Mouse (Mus musculus): ENCODE data around the gene Rps6ka5. TPM values are rescaled to one million over a fixed set of nuclear protein-coding genes. Genes with fewer than 3 reads are reported as not detected.

Gene Rps6ka5
- polyA plus RNA-seq, 1 experiment = 2.1 TPM

DNA sequence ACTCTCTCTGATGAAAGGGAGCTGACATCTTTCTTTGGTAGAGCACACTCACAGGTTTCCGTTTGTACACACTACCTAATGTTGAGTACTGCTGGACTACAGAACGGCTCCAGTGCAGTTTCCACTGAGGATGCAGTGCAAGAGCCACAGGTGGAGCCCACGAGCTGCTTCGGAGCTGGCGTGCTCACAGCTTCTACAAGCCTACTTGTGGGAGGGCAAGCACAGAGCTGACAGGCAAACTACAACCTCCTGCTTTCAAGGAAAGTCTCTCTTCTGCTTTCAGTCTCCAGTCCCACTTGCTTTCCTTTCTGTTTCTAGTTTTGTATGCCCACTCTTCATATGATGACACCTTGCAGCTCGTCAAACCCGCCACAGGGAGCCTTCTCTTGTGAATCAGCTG lies 87.1 kb downstream of the Rps6ka5 start:
- Histone ChIP-seq H3K27me3 (ENCODE audit: control insufficient read depth, insufficient read depth, low read length) (no peaks in the 10 kb centered on the region), H3K4me3 (ENCODE audit: extremely low read depth, insufficient read depth, insufficient read length) (no peak overlapping the region), H3K36me3 (ENCODE audit: control insufficient read depth, insufficient read depth, low read length) (no peaks in the 10 kb centered on the region), H3K4me1 (ENCODE audit: control insufficient read depth, insufficient read depth, insufficient read length) (peaks cover 2% of the 10 kb centered on the region; the same call in 1 of the 2 replicates), H3K27ac (ENCODE audit: insufficient read depth, low read length) (no peak overlapping the region)
- no peak for TF ChIP-seq POLR2A (IDR thresholded peaks at IDR 0.05; ENCODE audit: low read depth, low read length)
- TF ChIP-seq CTCF (IDR thresholded peaks at IDR 0.05; ENCODE audit: extremely low read depth, insufficient read depth, insufficient read length, insufficient replicate concordance) = peak; percentile 50; the same call in 1 of the 2 replicates
- peak; percentile 48 for DNase-seq (ENCODE audit: low read depth in 1 of 2, low spot score in 2 of 2)
- 20% methylated on average over 7 of the region's 7 CpGs for WGBS

DNA sequence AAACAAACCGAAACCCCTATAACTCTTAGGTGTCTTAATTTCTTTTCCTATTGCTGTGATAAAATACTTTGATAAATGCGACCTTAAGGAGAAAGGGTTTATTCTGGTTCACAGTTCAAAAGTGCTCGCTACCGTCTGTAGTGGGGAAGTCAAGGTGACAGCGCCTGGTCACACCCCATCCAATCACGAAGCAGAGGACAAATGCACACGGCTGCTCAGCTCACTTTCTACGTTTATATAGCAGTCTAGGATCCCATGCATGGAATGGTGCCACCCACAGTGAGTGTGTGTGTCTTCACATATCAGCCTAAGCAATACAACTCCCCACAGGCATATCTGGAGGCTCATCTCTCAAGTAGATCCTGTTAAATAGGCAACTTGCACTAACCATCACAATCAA lies 88.9 kb downstream of the Rps6ka5 start:
- H3K27ac ChIP-seq (ENCODE audit: insufficient read depth, low read length) = no peak overlapping the region
- DNase-seq (ENCODE audit: low read depth in 1 of 2, low spot score in 2 of 2) = no peak
- no peak overlapping the region for H3K4me3 ChIP-seq (ENCODE audit: extremely low read depth, insufficient read depth, insufficient read length)
- WGBS = 92% methylated on average over 8 of the region's 8 CpGs
- H3K36me3 ChIP-seq (ENCODE audit: control insufficient read depth, insufficient read depth, low read length) = no peaks in the 10 kb centered on the region
- no peaks in the 10 kb centered on the region for H3K27me3 ChIP-seq (ENCODE audit: control insufficient read depth, insufficient read depth, low read length)
- H3K4me1 ChIP-seq (ENCODE audit: control insufficient read depth, insufficient read depth, insufficient read length) = peaks cover 2% of the 10 kb centered on the region; the same call in 1 of the 2 replicates
- TF ChIP-seq CTCF (IDR thresholded peaks at IDR 0.05; ENCODE audit: extremely low read depth, insufficient read depth, insufficient read length, insufficient replicate concordance) (no peak), POLR2A (IDR thresholded peaks at IDR 0.05; ENCODE audit: low read depth, low read length) (no peak)

DNA sequence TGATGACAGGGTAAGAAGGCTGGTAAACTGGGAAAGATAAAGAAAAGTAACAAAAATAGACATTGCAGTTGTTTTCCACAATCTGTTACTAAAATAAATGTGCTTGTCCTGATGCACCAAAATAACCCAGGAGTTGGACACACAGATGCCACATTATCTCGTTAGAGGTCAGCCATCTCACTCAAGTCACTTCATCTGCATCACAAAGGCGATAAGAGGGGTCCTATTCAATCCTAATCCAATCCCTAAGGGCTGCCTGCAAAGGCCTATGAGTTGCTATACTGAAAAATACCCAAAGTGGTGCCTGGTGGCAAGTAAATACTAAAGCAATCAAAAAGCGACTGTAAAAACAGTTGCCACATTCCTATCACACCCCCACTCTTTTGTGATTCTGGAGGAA lies 90.0 kb downstream of the Rps6ka5 start:
- Histone ChIP-seq H3K4me1 (ENCODE audit: control insufficient read depth, insufficient read depth, insufficient read length) (peaks cover 2% of the 10 kb centered on the region; the same call in 1 of the 2 replicates), H3K4me3 (ENCODE audit: extremely low read depth, insufficient read depth, insufficient read length) (no peak overlapping the region), H3K27ac (ENCODE audit: insufficient read depth, low read length) (no peak overlapping the region), H3K36me3 (ENCODE audit: control insufficient read depth, insufficient read depth, low read length) (no peaks in the 10 kb centered on the region), H3K27me3 (ENCODE audit: control insufficient read depth, insufficient read depth, low read length) (no peaks in the 10 kb centered on the region)
- no peak for DNase-seq (ENCODE audit: low read depth in 1 of 2, low spot score in 2 of 2)
- WGBS = 88% methylated on average over 3 of the region's 3 CpGs
- TF ChIP-seq POLR2A (IDR thresholded peaks at IDR 0.05; ENCODE audit: low read depth, low read length) (no peak), CTCF (IDR thresholded peaks at IDR 0.05; ENCODE audit: extremely low read depth, insufficient read depth, insufficient read length, insufficient replicate concordance) (no peak)

DNA sequence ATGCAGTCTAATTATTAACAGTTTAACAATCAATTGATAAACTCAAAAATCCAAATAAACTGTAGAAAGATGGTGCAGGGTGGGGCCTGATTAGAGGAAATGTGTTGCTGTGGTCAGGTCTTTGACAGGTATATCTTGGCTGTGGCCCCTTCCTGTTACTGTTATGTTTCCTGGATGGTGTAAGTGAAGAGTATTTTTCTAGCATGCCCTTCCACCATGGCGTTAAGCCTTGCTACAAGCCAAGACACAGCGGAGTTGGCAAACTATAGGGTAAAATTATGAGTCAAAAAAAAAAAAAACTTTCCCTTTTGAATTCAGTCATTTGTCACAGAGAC lies 90.5 kb downstream of the Rps6ka5 start:
- Histone ChIP-seq H3K36me3 (ENCODE audit: control insufficient read depth, insufficient read depth, low read length) (no peaks in the 10 kb centered on the region), H3K27me3 (ENCODE audit: control insufficient read depth, insufficient read depth, low read length) (no peaks in the 10 kb centered on the region), H3K4me1 (ENCODE audit: control insufficient read depth, insufficient read depth, insufficient read length) (peaks cover 2% of the 10 kb centered on the region; the same call in 1 of the 2 replicates), H3K27ac (ENCODE audit: insufficient read depth, low read length) (peak overlapping the region; percentile 35; the same call in 1 of the 2 replicates), H3K4me3 (ENCODE audit: extremely low read depth, insufficient read depth, insufficient read length) (no peak overlapping the region)
- no peak for DNase-seq (ENCODE audit: low read depth in 1 of 2, low spot score in 2 of 2)
- TF ChIP-seq CTCF (IDR thresholded peaks at IDR 0.05; ENCODE audit: extremely low read depth, insufficient read depth, insufficient read length, insufficient replicate concordance) (no peak), POLR2A (IDR thresholded peaks at IDR 0.05; ENCODE audit: low read depth, low read length) (no peak)
- WGBS = 55% methylated on average over 2 of the region's 2 CpGs

DNA sequence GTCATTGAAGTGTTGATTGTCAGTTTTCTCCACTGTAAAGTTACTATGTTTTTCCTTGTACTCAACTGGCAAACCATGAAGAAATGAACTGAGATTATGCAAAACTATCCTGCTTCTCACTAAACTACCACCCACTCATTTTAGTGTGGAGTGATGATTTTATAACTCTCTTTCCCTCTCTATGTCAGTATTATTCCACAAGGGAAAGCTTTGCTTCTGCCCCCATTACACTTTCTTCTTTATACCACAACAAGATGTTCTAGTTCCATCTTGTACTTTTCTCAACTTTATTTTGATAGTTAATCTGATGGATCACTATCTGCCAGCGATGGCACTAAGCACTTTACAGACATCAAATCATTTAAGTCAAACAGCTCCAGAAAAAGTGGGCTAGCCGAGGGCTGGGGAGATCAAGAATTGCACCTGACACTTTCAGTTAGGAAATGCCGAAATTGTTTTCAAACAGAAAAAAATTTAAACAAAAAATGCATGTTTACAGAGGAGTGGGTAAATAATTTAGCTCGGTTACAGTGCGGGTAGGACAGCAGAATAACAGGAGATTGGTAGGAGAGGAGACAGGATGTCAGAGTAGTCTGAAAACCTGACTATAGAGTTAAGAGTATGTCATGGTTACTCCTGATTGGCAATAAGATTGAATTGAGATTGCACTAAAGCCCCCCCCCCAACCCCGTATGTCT lies 91.0 kb downstream of the Rps6ka5 start:
- 83% methylated on average over 6 of the region's 6 CpGs for WGBS
- Histone ChIP-seq H3K27me3 (ENCODE audit: control insufficient read depth, insufficient read depth, low read length) (no peaks in the 10 kb centered on the region), H3K27ac (ENCODE audit: insufficient read depth, low read length) (no peak overlapping the region; the same call in 1 of the 2 replicates), H3K4me3 (ENCODE audit: extremely low read depth, insufficient read depth, insufficient read length) (no peak overlapping the region), H3K36me3 (ENCODE audit: control insufficient read depth, insufficient read depth, low read length) (no peaks in the 10 kb centered on the region), H3K4me1 (ENCODE audit: control insufficient read depth, insufficient read depth, insufficient read length) (peaks cover 3% of the 10 kb centered on the region; the same call in 1 of the 2 replicates)
- no peak for DNase-seq (ENCODE audit: low read depth in 1 of 2, low spot score in 2 of 2)
- TF ChIP-seq POLR2A (IDR thresholded peaks at IDR 0.05; ENCODE audit: low read depth, low read length) (no peak), CTCF (IDR thresholded peaks at IDR 0.05; ENCODE audit: extremely low read depth, insufficient read depth, insufficient read length, insufficient replicate concordance) (no peak)

DNA sequence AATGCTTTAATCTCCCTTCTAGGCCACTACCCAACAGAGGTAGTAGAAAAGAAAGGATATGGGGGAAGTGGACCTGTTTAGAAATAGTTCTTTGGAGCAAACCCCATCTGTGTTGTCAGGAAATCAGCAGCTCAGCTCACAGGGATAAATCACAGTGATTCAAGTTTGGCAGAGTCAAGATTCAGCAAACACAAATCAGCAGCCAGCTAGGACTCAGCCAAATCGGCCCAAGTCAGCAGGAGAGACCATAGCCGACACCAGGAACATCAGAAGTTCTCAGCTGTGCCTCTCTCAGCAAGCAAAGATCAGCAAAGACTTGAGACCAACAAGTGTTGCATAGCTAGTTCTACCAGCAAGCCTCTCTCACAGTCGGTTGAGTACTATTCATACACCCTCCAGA lies 93.6 kb downstream of the Rps6ka5 start:
- H3K27me3 ChIP-seq (ENCODE audit: control insufficient read depth, insufficient read depth, low read length) = no peaks in the 10 kb centered on the region
- no peak for DNase-seq (ENCODE audit: low read depth in 1 of 2, low spot score in 2 of 2)
- H3K36me3 ChIP-seq (ENCODE audit: control insufficient read depth, insufficient read depth, low read length) = no peaks in the 10 kb centered on the region
- 85% methylated on average over 3 of the region's 3 CpGs for WGBS
- H3K27ac ChIP-seq (ENCODE audit: insufficient read depth, low read length) = no peak overlapping the region
- H3K4me1 ChIP-seq (ENCODE audit: control insufficient read depth, insufficient read depth, insufficient read length) = peaks cover 3% of the 10 kb centered on the region; the same call in 1 of the 2 replicates
- no peak for TF ChIP-seq POLR2A (IDR thresholded peaks at IDR 0.05; ENCODE audit: low read depth, low read length)
- TF ChIP-seq CTCF (IDR thresholded peaks at IDR 0.05; ENCODE audit: extremely low read depth, insufficient read depth, insufficient read length, insufficient replicate concordance) = no peak
- no peak overlapping the region for H3K4me3 ChIP-seq (ENCODE audit: extremely low read depth, insufficient read depth, insufficient read length)

DNA sequence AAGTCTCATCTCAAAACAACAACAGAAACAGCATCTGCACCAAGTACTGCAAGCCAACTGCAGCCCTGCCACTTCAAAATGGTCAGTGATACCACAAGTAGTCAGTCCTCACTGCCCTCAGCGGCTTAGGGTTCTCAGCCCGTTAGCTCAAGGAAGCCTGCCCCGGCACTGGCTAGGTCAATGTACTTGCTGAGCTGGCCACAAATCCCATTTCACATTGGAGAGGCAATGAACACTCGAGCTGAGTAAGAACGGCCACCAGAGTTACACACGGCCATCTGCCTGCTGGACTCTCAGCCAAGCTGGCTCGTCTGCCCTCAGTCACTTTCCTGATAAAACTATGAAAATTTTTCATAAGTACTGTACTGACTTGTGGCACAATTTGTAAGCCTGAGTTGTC lies 95.5 kb downstream of the Rps6ka5 start:
- no peak overlapping the region for H3K27ac ChIP-seq (ENCODE audit: insufficient read depth, low read length)
- no peaks in the 10 kb centered on the region for H3K27me3 ChIP-seq (ENCODE audit: control insufficient read depth, insufficient read depth, low read length)
- no peaks in the 10 kb centered on the region for H3K36me3 ChIP-seq (ENCODE audit: control insufficient read depth, insufficient read depth, low read length)
- H3K4me1 ChIP-seq (ENCODE audit: control insufficient read depth, insufficient read depth, insufficient read length) = peaks cover 9% of the 10 kb centered on the region; the same call in 1 of the 2 replicates
- no peak overlapping the region for H3K4me3 ChIP-seq (ENCODE audit: extremely low read depth, insufficient read depth, insufficient read length)
- TF ChIP-seq CTCF (IDR thresholded peaks at IDR 0.05; ENCODE audit: extremely low read depth, insufficient read depth, insufficient read length, insufficient replicate concordance) (no peak), POLR2A (IDR thresholded peaks at IDR 0.05; ENCODE audit: low read depth, low read length) (no peak)
- WGBS = 92% methylated on average over 7 of the region's 7 CpGs
- no peak for DNase-seq (ENCODE audit: low read depth in 1 of 2, low spot score in 2 of 2)
